In genomic region chr1:51104698-51105097, GRCm38 (mm10) we compare ENCODE assay signal across 21 mouse cellular contexts.
DNase-seq lines count a peak whose midpoint lies in the region; ATAC-seq and TF ChIP-seq lines count a peak whose summit lies in the region.
"Had no signal": no experiment of that assay in that cellular context is flagged by ENCODE, and none has a peak within 500 bp of the region (broad histone marks: within the 10 kb centered on the region; RNA-seq: fewer than 3 reads in every experiment).

No protein-coding gene starts in this region.

- H3K4me3 ChIP-seq in gastrocnemius, adult 2 months, result no peak overlapping the region
- no peak overlapping the region for H3K4me3 ChIP-seq in hindbrain, embryonic 14.5 days (replicated peaks; ENCODE audit: low read length)
- H3K4me3 ChIP-seq in hindbrain, embryonic 10.5 days, result no peak overlapping the region
- no peak overlapping the region for H3K4me3 ChIP-seq in midbrain, embryonic 15.5 days
- H3K4me3 ChIP-seq in midbrain, embryonic 14.5 days (replicated peaks; ENCODE audit: low read depth, low read length), result no peak overlapping the region
- H3K4me3 ChIP-seq: forebrain, embryonic 13.5 days; layer of hippocampus, adult 2 months; limb, embryonic 10.5 days; midbrain, embryonic 12.5 days; neural tube, embryonic 12.5 days; stomach, embryonic 15.5 days had no signal

- intact Hi-C loops in gastrocnemius, adult 2 months (cut with DNase I), result no loop called here
- intact Hi-C loops in gastrocnemius, postnatal 14 days (cut with DNase I; ENCODE audit: low total_unique reads), result no loop called here

- no peak overlapping the region for H3K4me2 ChIP-seq in hindbrain, embryonic 14.5 days (replicated peaks)
- H3K4me2 ChIP-seq in midbrain, embryonic 15.5 days, result no peak overlapping the region
- H3K4me2 ChIP-seq in midbrain, embryonic 14.5 days (ENCODE audit: low read length), result no peak overlapping the region
- H3K4me2 ChIP-seq: forebrain, embryonic 13.5 days; midbrain, embryonic 12.5 days; neural tube, embryonic 12.5 days; stomach, embryonic 15.5 days had no signal

- H3K4me1 ChIP-seq in hindbrain, embryonic 14.5 days (replicated peaks; ENCODE audit: control insufficient read depth, insufficient read depth, low read length), result no peaks in the 10 kb centered on the region
- no peaks in the 10 kb centered on the region for H3K4me1 ChIP-seq in hindbrain, embryonic 10.5 days (replicated peaks)
- H3K4me1 ChIP-seq in midbrain, embryonic 15.5 days, result no peaks in the 10 kb centered on the region
- H3K4me1 ChIP-seq in midbrain, embryonic 14.5 days (ENCODE audit: control insufficient read depth, insufficient read depth, low read length), result no peaks in the 10 kb centered on the region
- H3K4me1 ChIP-seq: forebrain, embryonic 13.5 days; limb, embryonic 10.5 days; midbrain, embryonic 12.5 days; neural tube, embryonic 12.5 days; stomach, embryonic 15.5 days had no signal

- H3K9me3 ChIP-seq in hindbrain, embryonic 14.5 days (ENCODE audit: control insufficient read depth, low read length), result no peaks in the 10 kb centered on the region
- no peaks in the 10 kb centered on the region for H3K9me3 ChIP-seq in hindbrain, embryonic 10.5 days
- H3K9me3 ChIP-seq in midbrain, embryonic 15.5 days, result no peaks in the 10 kb centered on the region
- no peaks in the 10 kb centered on the region for H3K9me3 ChIP-seq in midbrain, embryonic 14.5 days (ENCODE audit: control insufficient read depth, low read length)
- H3K9me3 ChIP-seq: forebrain, embryonic 13.5 days; limb, embryonic 10.5 days; midbrain, embryonic 12.5 days; neural tube, embryonic 12.5 days; stomach, embryonic 15.5 days had no signal

- 56% methylated on average over 2 of the region's 2 CpGs for WGBS in hindbrain, embryonic 14.5 days
- 62% methylated on average over 2 of the region's 2 CpGs for WGBS in hindbrain, embryonic 10.5 days
- WGBS in midbrain, embryonic 15.5 days, result 46% methylated on average over 2 of the region's 2 CpGs
- 70% methylated on average over 2 of the region's 2 CpGs for WGBS in midbrain, embryonic 14.5 days

- H3K36me3 ChIP-seq in hindbrain, embryonic 14.5 days (replicated peaks; ENCODE audit: control insufficient read depth, insufficient read depth), result no peaks in the 10 kb centered on the region
- no peaks in the 10 kb centered on the region for H3K36me3 ChIP-seq in hindbrain, embryonic 10.5 days
- H3K36me3 ChIP-seq in midbrain, embryonic 15.5 days (replicated peaks), result no peaks in the 10 kb centered on the region
- no peaks in the 10 kb centered on the region for H3K36me3 ChIP-seq in midbrain, embryonic 14.5 days (ENCODE audit: control insufficient read depth, insufficient read depth, low read length)
- H3K36me3 ChIP-seq: limb, embryonic 10.5 days; midbrain, embryonic 12.5 days; neural tube, embryonic 12.5 days; stomach, embryonic 15.5 days had no signal

- TF ChIP-seq CTCF in gastrocnemius, adult 2 months (IDR thresholded peaks at IDR 0.05), result no peak

- peak overlapping the region; percentile 2; the same call in 1 of the 2 replicates for H3K27ac ChIP-seq in gastrocnemius, adult 2 months
- peak overlapping the region; percentile 33; the same call in 1 of the 2 replicates for H3K27ac ChIP-seq in hindbrain, embryonic 14.5 days
- H3K27ac ChIP-seq in hindbrain, embryonic 10.5 days, result no peak overlapping the region
- H3K27ac ChIP-seq in midbrain, embryonic 15.5 days, result 0 out of 2 replicates have a peak overlapping the region, but pooled peaks have one; percentile 12
- no peak overlapping the region for H3K27ac ChIP-seq in midbrain, embryonic 14.5 days (replicated peaks; ENCODE audit: low read depth, low read length)
- H3K27ac ChIP-seq: forebrain, embryonic 13.5 days; layer of hippocampus, adult 2 months; limb, embryonic 10.5 days; macrophage; midbrain, embryonic 12.5 days; neural tube, embryonic 12.5 days; stomach, embryonic 15.5 days had no signal

- DNase-seq in gastrocnemius, adult 2 months, result no peak
- DNase-seq in gastrocnemius, postnatal 14 days, result no peak
- DNase-seq in hindbrain, embryonic 14.5 days (ENCODE audit: low spot score), result no peak
- no peak for DNase-seq in hindbrain, embryonic 10.5 days (ENCODE audit: low spot score)
- DNase-seq in midbrain, embryonic 14.5 days, result no peak
- peak; percentile 28 for DNase-seq in thymus, postnatal 25 days
- no peak for DNase-seq in urinary bladder, postnatal 4 days (ENCODE audit: low spot score in 2 of 2)
- DNase-seq: cerebellum, postnatal 14 days; kidney, postnatal 10 days; lung, adult 2 months; right cerebral cortex, postnatal 14 days had no signal

- no peak overlapping the region for H3K9ac ChIP-seq in hindbrain, embryonic 14.5 days
- no peak overlapping the region for H3K9ac ChIP-seq in midbrain, embryonic 15.5 days
- no peak overlapping the region for H3K9ac ChIP-seq in midbrain, embryonic 14.5 days (replicated peaks; ENCODE audit: low read length)
- H3K9ac ChIP-seq: forebrain, embryonic 13.5 days; midbrain, embryonic 12.5 days; neural tube, embryonic 12.5 days; stomach, embryonic 15.5 days had no signal

- no peak for ATAC-seq in hindbrain, embryonic 14.5 days (ENCODE audit: low FRiP score)
- no peak for ATAC-seq in midbrain, embryonic 15.5 days (replicated peaks)
- ATAC-seq in midbrain, embryonic 14.5 days (ENCODE audit: low FRiP score, low TSS enrichment), result no peak
- ATAC-seq: forebrain, embryonic 13.5 days; hindbrain, embryonic 16.5 days; intestine, postnatal 0 days had no signal

- H3K27me3 ChIP-seq in hindbrain, embryonic 14.5 days (ENCODE audit: control insufficient read depth, insufficient read depth, low read length), result no peaks in the 10 kb centered on the region
- H3K27me3 ChIP-seq in hindbrain, embryonic 10.5 days (ENCODE audit: insufficient read depth, poor library complexity, severe bottlenecking), result no peaks in the 10 kb centered on the region
- H3K27me3 ChIP-seq in midbrain, embryonic 15.5 days (replicated peaks), result no peaks in the 10 kb centered on the region
- H3K27me3 ChIP-seq in midbrain, embryonic 14.5 days (ENCODE audit: control insufficient read depth, insufficient read depth, low read length), result no peaks in the 10 kb centered on the region
- H3K27me3 ChIP-seq: forebrain, embryonic 13.5 days; midbrain, embryonic 12.5 days; neural tube, embryonic 12.5 days; stomach, embryonic 15.5 days had no signal

Comparison
In these comparisons a context has a peak if more than half of its experiments do, and no peak if none do; other contexts are left out.
1. H3K27ac ChIP-seq: peak in gastrocnemius, adult 2 months (single experiment), hindbrain, embryonic 14.5 days (single experiment) and midbrain, embryonic 15.5 days (single experiment); none in hindbrain, embryonic 10.5 days (single experiment) and midbrain, embryonic 14.5 days (single experiment).